Mouse (Mus musculus): ENCODE data around the gene Gm8212.
"Not testable (repeated sequence)": the region's sequence is repeated elsewhere in the genome, so short reads cannot be mapped to it uniquely, and the experiment has no call there.

Gm8212 gene

GRCm38 (mm10) chr14:44197361-44197760 lies at the start of gene Gm8212:
TSS of gene Gm8212 (plus strand) at chr14:44197661.
- DNase-seq (ENCODE audit: low read depth), result not testable (repeated sequence)

- not testable (repeated sequence) for DNase-seq (ENCODE audit: low read depth)
Observed at GRCm38 (mm10) chr14:44213154-44213553, 15.7 kb downstream of the Gm8212 start, which contains the start of gene 4930503E14Rik. TSS of gene 4930503E14Rik (minus strand) at chr14:44213254.

- no peak for DNase-seq (ENCODE audit: low read depth)
Observed at GRCm38 (mm10) chr14:44248039-44248438, 50.6 kb downstream of the Gm8212 start.
